Mouse (Mus musculus) left cerebral cortex, adult 2 months (tissue): ENCODE results near the gene Cpm. TPM values are rescaled to one million over a fixed set of nuclear protein-coding genes. Genes with fewer than 3 reads are reported as not detected.

Experiments
- DNase-seq, 2 experiments: peaks; one replicate each; pipeline ENCODE4 v3.0.0; 2021 to 2022; ENCODE audit warnings: low spot score in 2 of 2, mixed read lengths in 1 of 2; ENCODE audit errors: extremely low spot score in 1 of 2
- H3K27ac ChIP-seq: fragments of 200-600 bp; 2 replicates; pipeline ENCODE4 v1.8.1; 2022
- H3K4me3 ChIP-seq: fragments of 200-600 bp; 2 replicates; pipeline ENCODE4 v1.8.1; 2022
- CTCF ChIP-seq: fragments of 200-600 bp; IDR thresholded peaks from 2 replicates; pipeline ENCODE4 v1.8.1; 2022; ENCODE audit warnings: antibody characterized with exemption, mild to moderate bottlenecking, moderate library complexity
- intact Hi-C: fragments of 180-260 bp; cut with DNase I; formaldehyde crosslinking; loops from one replicate; pipeline ENCODE4 v1.15.1; 2025
- total RNA-seq, 2 experiments: library from RNA; stranded (reverse); gene quantifications; 2 replicates each; pipeline ENCODE4 v1.2.3; 2021

Cpm gene
- total RNA-seq, 2 experiments from 2014 or later: 5.2 to 5.3 TPM

DNA sequence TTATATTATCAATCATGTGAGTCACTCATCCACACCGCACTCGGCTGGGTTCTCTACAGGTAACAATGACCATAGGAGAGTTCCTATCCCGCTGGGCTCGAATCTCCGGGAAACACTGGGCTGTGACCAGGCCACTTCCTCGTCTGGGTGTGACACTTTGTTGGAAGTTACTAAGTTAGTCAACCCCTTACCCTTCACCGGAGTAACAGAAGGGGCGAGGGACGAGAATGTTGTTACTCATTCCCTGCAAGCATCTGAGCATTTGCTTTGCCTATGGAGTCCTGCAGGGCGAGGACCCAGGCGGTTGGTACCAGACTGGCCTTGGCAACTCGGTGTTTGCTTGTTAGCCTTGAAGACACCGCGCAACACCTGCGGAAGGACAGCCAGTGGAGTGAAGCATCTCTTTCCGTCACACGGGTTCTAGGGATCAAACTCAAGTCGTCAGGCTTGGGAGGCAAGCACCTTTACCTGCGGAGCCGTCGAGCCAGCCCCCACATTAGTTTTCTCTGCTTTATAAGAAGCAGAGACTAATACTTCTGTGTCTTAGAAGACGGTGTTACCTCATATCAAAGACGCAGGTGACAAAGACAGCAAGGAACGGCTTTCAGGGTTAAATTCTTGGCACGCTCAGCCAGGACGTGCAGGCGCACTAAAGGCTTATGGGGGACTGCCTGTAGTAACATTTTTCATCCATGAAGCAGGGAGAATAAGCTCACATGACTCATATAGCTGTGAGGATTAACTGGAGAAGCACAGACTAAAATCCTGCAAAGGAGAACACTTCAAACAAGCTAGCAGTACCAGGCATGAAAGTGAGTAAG is 10.0 kb upstream of the Cpm start:
- DNase-seq: no peak
- intact Hi-C loops: no loop called here
- Histone ChIP-seq H3K4me3 (no peak overlapping the region), H3K27ac (no peak overlapping the region)
- TF ChIP-seq CTCF: no peak

DNA sequence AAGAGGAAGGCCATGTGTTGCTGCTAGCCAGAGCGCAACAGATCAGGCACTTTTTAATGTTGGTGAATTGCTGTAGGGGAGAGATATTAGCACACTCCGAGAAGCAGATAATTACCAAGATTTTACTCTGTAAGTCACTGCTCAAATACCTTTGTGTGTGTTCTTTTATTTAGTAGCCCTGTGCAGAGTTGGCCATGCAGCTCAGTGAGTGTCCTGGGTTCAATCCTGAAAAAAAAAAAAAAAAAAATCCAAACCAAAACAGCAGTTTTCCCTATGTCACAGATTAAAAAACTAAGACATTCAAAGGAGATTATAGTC is 9.5 kb upstream of the Cpm start:
- no peak overlapping the region for H3K4me3 ChIP-seq
- no peak for TF ChIP-seq CTCF
- no peak overlapping the region for H3K27ac ChIP-seq
- DNase-seq: no peak
- intact Hi-C loops: no loop called here

DNA sequence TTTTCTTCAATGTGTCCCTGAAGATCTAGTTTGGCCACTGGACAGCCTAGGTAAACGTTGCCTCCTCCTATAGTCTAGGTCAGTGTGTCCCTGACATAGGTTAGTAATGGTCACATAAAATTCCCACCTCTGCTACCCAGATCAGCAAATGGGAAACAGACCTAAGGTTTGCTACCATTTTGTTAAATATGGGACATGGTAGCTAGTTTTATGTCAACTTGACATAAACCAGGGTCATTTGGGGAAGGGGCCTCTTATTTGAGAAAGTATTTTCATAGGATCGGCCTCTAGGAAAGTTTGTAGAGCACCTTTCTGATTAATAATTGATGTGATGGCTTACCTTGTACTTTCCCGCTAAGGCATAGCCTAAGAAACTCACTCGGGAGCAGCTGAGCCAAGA is 8.8 kb upstream of the Cpm start:
- intact Hi-C loops: no loop called here
- TF ChIP-seq CTCF: no peak
- no peak for DNase-seq
- Histone ChIP-seq H3K4me3 (no peak overlapping the region), H3K27ac (no peak overlapping the region)

DNA sequence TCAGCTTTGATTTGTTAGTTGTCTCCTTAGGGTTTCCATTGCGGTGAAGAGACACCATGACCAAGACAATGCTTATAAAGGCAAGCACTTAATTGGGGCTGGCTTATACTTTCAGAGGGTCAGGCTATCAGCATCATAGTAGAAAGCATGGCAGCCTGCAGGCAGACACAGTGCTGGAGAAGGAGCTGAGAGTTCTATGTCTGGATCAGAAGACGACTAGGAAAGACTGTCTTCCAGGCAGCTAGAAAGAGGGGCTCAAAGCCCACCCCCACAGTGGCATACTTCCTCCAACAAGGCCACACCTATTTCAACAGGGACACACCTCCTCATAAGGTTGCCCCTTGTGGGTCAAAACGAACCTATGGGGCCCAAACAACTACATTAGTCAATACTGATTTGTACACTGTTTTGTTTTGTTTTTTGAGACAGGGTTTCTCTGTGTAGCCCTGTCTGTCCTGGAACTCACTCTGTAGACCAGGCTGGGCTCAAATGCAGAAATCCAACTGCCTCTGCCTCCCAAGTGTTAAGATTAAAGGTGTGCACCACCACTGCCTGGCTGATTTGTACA is 8.3 kb upstream of the Cpm start:
- Histone ChIP-seq H3K4me3 (no peak overlapping the region), H3K27ac (no peak overlapping the region)
- DNase-seq: no peak
- intact Hi-C loops: no loop called here
- TF ChIP-seq CTCF: no peak

DNA sequence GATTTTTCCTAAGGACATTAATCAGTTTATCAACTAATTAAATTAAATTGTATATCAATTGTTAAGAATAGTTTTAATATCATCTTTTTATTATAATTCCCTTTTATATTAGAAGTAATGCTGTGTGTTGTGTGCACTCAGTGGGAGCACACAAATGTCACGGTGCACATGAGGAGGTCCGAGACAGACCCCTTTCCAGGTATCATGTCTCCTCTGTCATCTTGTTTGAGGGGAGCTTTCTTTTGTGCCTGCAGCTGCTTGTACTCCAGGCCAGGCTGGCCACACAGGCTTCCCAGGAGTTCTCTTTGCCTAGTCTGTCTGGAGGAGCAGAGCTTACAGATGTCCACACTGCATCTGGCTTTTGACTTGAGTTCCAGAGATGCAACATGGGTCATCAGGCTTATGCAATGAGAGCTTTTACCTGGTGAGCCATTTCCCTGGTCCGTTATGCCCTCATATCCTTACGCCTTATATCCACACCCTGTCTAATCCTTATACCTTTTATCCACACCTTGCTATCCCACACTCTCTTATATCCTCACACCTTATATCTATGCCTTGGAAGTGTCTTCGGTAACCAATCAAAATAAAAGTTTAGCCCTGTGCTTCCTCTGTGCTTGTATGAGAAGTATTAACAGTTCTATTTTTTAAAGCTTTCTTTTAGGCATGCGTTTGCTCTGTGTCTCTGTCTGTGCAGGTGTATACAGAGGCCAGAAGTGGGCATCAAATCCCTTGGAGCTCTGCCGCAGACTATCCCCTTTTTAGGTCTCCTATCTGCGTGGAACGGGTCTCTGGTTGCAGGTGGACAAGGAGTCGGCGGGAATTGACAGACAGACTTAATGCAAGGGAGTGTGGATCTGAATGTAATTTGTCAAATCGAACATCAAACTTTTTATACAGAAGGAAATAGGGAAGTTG is 7.4 kb upstream of the Cpm start:
- Histone ChIP-seq H3K27ac (no peak overlapping the region), H3K4me3 (no peak overlapping the region)
- TF ChIP-seq CTCF: no peak
- DNase-seq: no peak
- intact Hi-C loops: no loop called here

DNA sequence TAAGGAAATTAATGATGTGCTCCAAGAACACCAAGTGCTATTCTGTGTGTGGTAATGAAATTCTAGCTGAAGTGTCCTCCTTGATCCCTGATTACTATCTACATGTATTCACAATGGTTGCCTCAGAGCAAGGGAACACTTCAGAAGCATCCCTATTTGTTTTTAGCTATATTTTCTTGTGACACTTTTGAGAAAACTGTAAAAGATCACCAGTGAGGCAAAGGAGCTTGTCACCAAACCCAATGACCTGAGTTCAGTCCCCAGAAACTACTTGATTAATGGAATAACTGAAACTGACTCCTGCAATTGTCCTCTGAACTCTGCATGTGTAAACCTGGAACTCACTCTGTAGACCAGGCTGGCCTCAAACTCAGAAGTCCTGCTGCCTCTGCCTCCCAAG is 5.9 kb upstream of the Cpm start:
- TF ChIP-seq CTCF: no peak
- no peak for DNase-seq
- H3K27ac ChIP-seq: no peak overlapping the region
- H3K4me3 ChIP-seq: no peak overlapping the region
- intact Hi-C loops: no loop called here

DNA sequence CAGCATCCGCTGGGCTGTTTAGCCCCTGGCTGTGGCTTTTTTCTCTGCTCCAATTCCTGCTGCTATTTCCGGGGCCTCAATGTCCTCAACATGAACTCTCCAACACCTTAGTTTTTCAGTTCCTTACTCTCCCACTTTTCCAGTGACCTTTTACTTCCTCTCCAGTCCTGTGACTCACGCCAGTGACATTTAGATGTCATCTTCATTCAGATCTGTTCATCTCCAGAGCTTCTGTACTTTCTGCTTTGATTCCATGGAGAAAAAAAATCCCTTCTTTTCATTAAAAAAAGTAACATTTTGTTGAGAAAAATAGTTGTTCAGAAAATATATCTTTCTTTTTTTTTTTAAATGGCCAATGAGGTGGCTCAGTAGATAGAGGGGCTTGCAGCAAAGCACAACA is 5.1 kb upstream of the Cpm start:
- TF ChIP-seq CTCF: no peak
- Histone ChIP-seq H3K27ac (no peak overlapping the region), H3K4me3 (no peak overlapping the region)
- no peak for DNase-seq
- intact Hi-C loops: no loop called here

DNA sequence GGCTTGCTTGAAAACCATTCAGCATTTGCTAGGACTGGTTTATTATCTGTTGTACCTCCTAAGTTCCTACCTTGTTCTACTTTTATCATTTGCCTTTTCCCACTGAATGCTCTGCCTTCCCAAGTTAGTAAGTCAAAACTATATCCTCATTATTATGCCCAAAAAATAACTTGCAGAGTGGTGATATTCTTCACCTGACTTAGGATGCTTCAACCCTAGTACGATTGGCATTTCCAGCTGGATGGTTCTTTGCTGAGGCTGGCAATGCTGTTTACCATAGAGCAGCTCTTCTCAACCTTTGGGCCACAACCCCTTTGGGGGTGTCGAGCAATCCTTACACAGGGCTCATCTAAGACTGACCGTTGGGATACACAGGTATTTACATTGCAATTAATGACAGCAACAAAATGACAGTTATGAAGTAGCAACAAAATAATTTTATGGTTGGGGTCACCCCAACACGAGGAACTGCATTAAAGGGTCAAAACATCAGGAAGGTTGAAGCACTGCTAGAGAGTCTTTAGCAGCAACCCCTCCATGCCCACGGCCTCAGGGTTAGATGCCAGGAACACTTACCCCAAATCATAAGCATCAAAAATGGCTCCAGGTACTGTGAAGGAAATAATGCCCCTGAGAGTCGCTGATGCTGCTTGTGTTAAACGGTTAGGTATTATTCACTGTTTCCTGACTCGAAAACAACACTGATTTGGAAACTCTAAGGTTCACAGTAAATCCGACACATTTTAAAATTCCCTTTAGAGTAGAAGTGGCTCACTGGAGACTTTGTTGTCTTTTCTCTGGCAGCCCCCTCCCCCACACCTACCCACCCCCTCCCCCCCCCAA is 4.4 kb upstream of the Cpm start:
- intact Hi-C loops: no loop called here
- no peak overlapping the region for H3K4me3 ChIP-seq
- no peak overlapping the region for H3K27ac ChIP-seq
- DNase-seq: no peak
- TF ChIP-seq CTCF: no peak

DNA sequence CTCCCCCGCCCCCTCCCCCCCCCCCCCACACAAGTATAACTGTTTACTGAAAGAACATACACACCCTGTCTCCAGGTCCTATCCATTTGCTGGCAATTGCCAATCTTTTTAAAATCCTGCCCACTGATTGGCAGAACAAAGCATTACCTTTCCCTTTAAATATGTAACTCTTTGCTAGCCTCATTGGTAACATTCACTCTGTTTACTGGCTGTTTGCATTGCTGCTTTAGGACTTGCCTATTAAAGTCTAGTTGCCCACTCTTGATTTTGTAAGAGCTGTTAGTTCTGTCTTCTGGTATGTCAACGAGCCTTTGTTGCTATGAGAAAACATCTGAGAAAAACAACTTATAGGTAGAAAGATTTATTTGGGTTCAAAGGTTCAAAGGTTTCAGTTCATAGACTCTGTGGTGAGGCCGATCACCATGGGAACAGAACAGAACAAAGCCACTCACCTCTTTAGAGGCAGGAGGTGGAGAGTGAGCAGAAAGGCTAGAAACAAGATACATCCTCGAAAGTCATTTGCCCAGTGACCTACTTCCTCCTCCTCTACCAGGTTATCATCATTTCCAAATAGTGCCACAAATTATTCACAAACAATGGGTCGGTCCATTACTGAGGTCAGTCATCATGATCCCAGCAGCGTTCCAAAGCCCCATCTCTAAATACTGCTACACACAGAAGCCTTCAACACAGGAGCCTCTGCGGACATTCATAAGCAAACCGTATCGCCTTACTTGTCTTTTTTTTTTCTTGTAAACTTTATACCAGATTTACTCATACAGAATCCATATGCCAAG is 3.6 kb upstream of the Cpm start:
- no peak overlapping the region for H3K27ac ChIP-seq
- intact Hi-C loops: no loop called here
- H3K4me3 ChIP-seq: no peak overlapping the region
- DNase-seq: no peak
- no peak for TF ChIP-seq CTCF

DNA sequence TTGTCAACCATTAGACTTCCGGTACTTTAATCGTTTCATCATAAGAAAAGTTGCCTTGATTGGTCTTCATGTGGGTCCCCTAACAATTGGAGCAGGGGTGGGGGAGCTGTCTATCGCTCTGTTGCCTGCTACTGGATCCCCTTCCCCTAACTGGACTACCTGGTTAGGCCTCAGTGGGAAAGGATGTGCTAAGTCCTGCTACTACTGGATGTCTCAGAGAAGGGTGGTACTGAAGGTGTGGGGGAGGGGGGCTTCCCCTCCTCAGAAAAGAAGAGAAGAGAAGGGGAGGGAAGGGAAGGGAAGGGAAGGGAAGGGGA is 3.0 kb upstream of the Cpm start:
- no peak overlapping the region for H3K4me3 ChIP-seq
- no peak for DNase-seq

More for the DNA sequence above, 3.0 kb upstream of the Cpm start:
- intact Hi-C loops: no loop called here
- no peak overlapping the region for H3K27ac ChIP-seq
- TF ChIP-seq CTCF: no peak
